Comparison of ENCODE assay signal across 19 mouse cellular contexts in the genomic region with DNA sequence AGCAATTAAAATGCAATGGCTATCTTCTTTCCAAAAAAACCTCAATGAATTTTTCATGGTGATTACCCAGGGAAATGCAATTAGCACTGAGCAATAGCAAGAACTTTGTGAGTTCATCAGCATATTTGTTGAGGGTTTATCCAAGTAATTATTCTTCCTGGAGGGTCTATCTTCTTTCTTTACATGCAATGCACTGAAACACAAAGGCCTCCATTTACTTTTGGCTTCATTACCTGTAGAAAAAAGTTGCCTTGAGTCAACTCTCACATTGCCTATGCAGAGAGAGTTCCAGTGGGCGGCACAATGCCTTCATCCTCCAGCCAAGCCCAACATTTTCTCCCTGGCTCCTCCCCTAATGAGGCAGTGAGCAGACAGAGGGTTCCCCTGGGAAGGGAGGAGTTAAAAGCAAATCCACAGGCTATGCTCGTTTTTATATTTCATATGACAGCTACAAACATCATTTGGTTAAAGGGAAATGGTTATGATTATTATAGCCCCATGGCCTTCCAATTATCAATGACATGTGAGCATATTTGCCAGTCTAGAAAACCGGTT. TPM values are rescaled to one million over a fixed set of nuclear protein-coding genes. Genes with fewer than 3 reads are reported as not detected.
"Had no signal": no experiment of that assay in that cellular context is flagged by ENCODE, and none has a peak within 500 bp of the region (broad histone marks: within the 10 kb centered on the region; RNA-seq: fewer than 3 reads in every experiment).

No protein-coding gene starts in this region.

- ATAC-seq: liver, embryonic 12.5 days had no signal

- H3K4me2 ChIP-seq: kidney, embryonic 15.5 days; limb, embryonic 15.5 days; liver, embryonic 12.5 days; lung, embryonic 15.5 days; midbrain, embryonic 12.5 days; neural tube, embryonic 13.5 days had no signal

- H3K4me3 ChIP-seq: kidney, embryonic 15.5 days; limb, embryonic 15.5 days; liver, embryonic 12.5 days; lung, embryonic 15.5 days; midbrain, embryonic 12.5 days; neural tube, embryonic 13.5 days had no signal

- H3K36me3 ChIP-seq: kidney, embryonic 15.5 days; limb, embryonic 15.5 days; liver, embryonic 12.5 days; lung, embryonic 15.5 days; midbrain, embryonic 12.5 days; neural tube, embryonic 13.5 days had no signal

- H3K27ac ChIP-seq: kidney, embryonic 15.5 days; limb, embryonic 15.5 days; liver, embryonic 12.5 days; lung, embryonic 15.5 days; midbrain, embryonic 12.5 days; neural tube, embryonic 13.5 days; stomach, postnatal 0 days had no signal

- H3K27me3 ChIP-seq: kidney, embryonic 15.5 days; limb, embryonic 15.5 days; liver, embryonic 12.5 days; lung, embryonic 15.5 days; midbrain, embryonic 12.5 days; neural tube, embryonic 13.5 days had no signal

- H3K4me1 ChIP-seq: kidney, embryonic 15.5 days; limb, embryonic 15.5 days; liver, embryonic 12.5 days; lung, embryonic 15.5 days; midbrain, embryonic 12.5 days had no signal

- H3K9ac ChIP-seq: kidney, embryonic 15.5 days; limb, embryonic 15.5 days; liver, embryonic 12.5 days; lung, embryonic 15.5 days; midbrain, embryonic 12.5 days; neural tube, embryonic 13.5 days had no signal

- DNase-seq: kidney, adult 2 months; kidney, postnatal 25 days; layer of hippocampus, adult 9-11 months; layer of hippocampus, postnatal 36 days; lung, postnatal 14 days; right cerebral cortex, adult 18-20 months; right cerebral cortex, postnatal 25 days; thymus, adult 2 months; thymus, postnatal 25 days had no signal

- H3K9me3 ChIP-seq: kidney, embryonic 15.5 days; limb, embryonic 15.5 days; liver, embryonic 12.5 days; lung, embryonic 15.5 days; midbrain, embryonic 12.5 days; neural tube, embryonic 13.5 days had no signal

RNA-seq across cellular contexts. Expression of a gene that starts 37.3 kb away (rescaled TPM):
- total RNA-seq: megakaryocyte-erythroid progenitor cell, adult 5-6 weeks had no signal
- polyA plus RNA-seq: limb, embryonic 11.5 days; liver, embryonic 12.5 days; liver, embryonic 16.5 days had no signal
